Mouse (Mus musculus) gastrocnemius, adult 2 months (tissue): ENCODE results near the gene Gdf1. TPM values are rescaled to one million over a fixed set of nuclear protein-coding genes. Genes with fewer than 3 reads are reported as not detected.

Source experiments
- DNase-seq: peaks from one replicate; pipeline ENCODE4 v3.0.0; 2022
- H3K27ac ChIP-seq: fragments of 200-600 bp; 2 replicates; pipeline ENCODE4 v1.8.1; 2022; ENCODE audit warnings: mild to moderate bottlenecking
- H3K4me3 ChIP-seq: fragments of 200-600 bp; 2 replicates; pipeline ENCODE4 v1.8.1; 2022; ENCODE audit warnings: mild to moderate bottlenecking, moderate library complexity
- CTCF ChIP-seq: fragments of 200-600 bp; IDR thresholded peaks from 2 replicates; pipeline ENCODE4 v1.8.1; 2022; ENCODE audit warnings: antibody characterized with exemption, mild to moderate bottlenecking, moderate library complexity
- intact Hi-C: fragments of 180-260 bp; cut with DNase I; formaldehyde crosslinking; loops from one replicate; pipeline ENCODE4 v1.15.1; 2025
- total RNA-seq, 2 experiments: library from RNA; stranded (reverse); gene quantifications; 2 replicates each; pipeline ENCODE4 v1.2.3; 2021

Gdf1 gene
- total RNA-seq, 2 experiments from 2014 or later: 1.0 TPM; not detected in 1

GRCm38 (mm10) chr8:70376275-70376741, 46.7 kb downstream of the Gdf1 start:
- intact Hi-C loops: no loop called here
- H3K4me3 ChIP-seq: peak overlapping the region; percentile 30
- DNase-seq: no peak

GRCm38 (mm10) chr8:70377049-70377448, 47.4 kb downstream of the Gdf1 start:
- TF ChIP-seq CTCF: no peak
- Histone ChIP-seq H3K27ac (no peak overlapping the region), H3K4me3 (no peak overlapping the region)
- DNase-seq: no peak
- intact Hi-C loops: no loop called here

More at GRCm38 (mm10) chr8:70376275-70376741, 46.7 kb downstream of the Gdf1 start:
- no peak for TF ChIP-seq CTCF
- H3K27ac ChIP-seq: no peak overlapping the region

- no peak overlapping the region for H3K27ac ChIP-seq
- TF ChIP-seq CTCF: no peak
- no peak for DNase-seq
- intact Hi-C loops: no loop called here
- no peak overlapping the region for H3K4me3 ChIP-seq
These were observed 50.5 kb downstream of the Gdf1 start for GRCm38 (mm10) chr8:70380069-70380468.

Other genes with a start within 250 kb of the Gdf1 start
- under 1 TPM in 1 of 2 experiments, not detected in 1; 0.08 TPM for gene Hapln4, start 246.4 kb upstream of the Gdf1 start, total RNA-seq
- not detected for gene Ncan, start 208.9 kb upstream of the Gdf1 start, total RNA-seq
- 1 to 10 TPM; 4.3 to 6.5 TPM for gene Nr2c2ap, start 198.5 kb upstream of the Gdf1 start, total RNA-seq
- 10 to 100 TPM in 1 of 2 experiments, 1 to 10 TPM in 1; 7.5 to 10.7 TPM for gene Rfxank, start 190.7 kb upstream of the Gdf1 start, total RNA-seq
- 10 to 100 TPM; 11.6 to 14.8 TPM for gene Borcs8, start 190.3 kb upstream of the Gdf1 start, total RNA-seq
- under 1 TPM; 0.31 to 0.56 TPM for gene Mef2b, start 190.1 kb upstream of the Gdf1 start, total RNA-seq
- gene Tmem161a, start 157.5 kb upstream of the Gdf1 start, total RNA-seq: 10 to 100 TPM; 81.1 to 86.2 TPM
- gene Slc25a42, start 117.5 kb upstream of the Gdf1 start, total RNA-seq: 10 to 100 TPM; 27.5 to 33.3 TPM
- 10 to 100 TPM; 41.8 to 50.7 TPM for gene Sugp2, start 95.6 kb upstream of the Gdf1 start, total RNA-seq
- 1 to 10 TPM; 7.6 to 9.7 TPM for gene Armc6, start 95.4 kb upstream of the Gdf1 start, total RNA-seq
- gene Homer3, start 47.0 kb upstream of the Gdf1 start, total RNA-seq: 1 to 10 TPM; 3.8 to 4.3 TPM
- gene Ddx49, start 27.3 kb upstream of the Gdf1 start, total RNA-seq: 10 to 100 TPM; 29.9 to 30.0 TPM
- gene Cope, start 27.3 kb upstream of the Gdf1 start, total RNA-seq: 100 to 1,000 TPM; 118 to 128 TPM
- gene Cers1, start 14.0 kb upstream of the Gdf1 start, total RNA-seq: 10 to 100 TPM; 14.0 to 23.3 TPM
- gene Upf1, start 23.5 kb downstream of the Gdf1 start, total RNA-seq: 10 to 100 TPM; 28.1 to 35.1 TPM
- gene Comp, start 43.7 kb downstream of the Gdf1 start, total RNA-seq: 10 to 100 TPM in 1 of 2 experiments, 1 to 10 TPM in 1; 5.5 to 31.2 TPM
- gene Crtc1, start 109.8 kb downstream of the Gdf1 start, total RNA-seq: 1 to 10 TPM; 8.9 to 9.5 TPM
- 1 to 10 TPM; 6.7 to 8.5 TPM for gene Klhl26, start 147.2 kb downstream of the Gdf1 start, total RNA-seq
- not detected for gene Tmem59l, start 157.5 kb downstream of the Gdf1 start, total RNA-seq
- gene Crlf1, start 163.3 kb downstream of the Gdf1 start, total RNA-seq: 1 to 10 TPM; 2.5 to 3.2 TPM
- 100 to 1,000 TPM; 146 to 148 TPM for gene Rex1bd, start 176.9 kb downstream of the Gdf1 start, total RNA-seq
- 100 to 1,000 TPM; 777 to 924 TPM for gene Uba52, start 181.0 kb downstream of the Gdf1 start, total RNA-seq
- 100 to 1,000 TPM; 108 to 112 TPM for gene Fkbp8, start 197.9 kb downstream of the Gdf1 start, total RNA-seq
- gene Kxd1, start 198.1 kb downstream of the Gdf1 start, total RNA-seq: 10 to 100 TPM; 70.4 to 83.9 TPM
- 10 to 100 TPM; 11.9 to 14.6 TPM for gene Ell, start 209.6 kb downstream of the Gdf1 start, total RNA-seq